Mouse (Mus musculus) intestine, postnatal 0 days (tissue): ENCODE data around the gene Spta1. TPM values are rescaled to one million over a fixed set of nuclear protein-coding genes. Genes with fewer than 3 reads are reported as not detected.

Source experiments
- ATAC-seq: fragments of 200-750 bp; cut with Nextera tagmentation; 2 replicates; pipeline ENCODE4 v1.8.0; 2017; ENCODE audit warnings: mild to moderate bottlenecking, moderate TSS enrichment, moderate library complexity
- H3K27ac ChIP-seq: fragments of 300-500 bp; sonication (generic); 2 replicates; pipeline ENCODE4 v1.5.1; 2014; ENCODE audit warnings: mild to moderate bottlenecking, low read depth, low read length, moderate library complexity
- H3K27me3 ChIP-seq: fragments of 300-500 bp; sonication (generic); replicated peaks from 2 replicates; pipeline ENCODE4 v1.6.1; 2014; ENCODE audit warnings: low read length, mixed read lengths; ENCODE audit not compliant: control insufficient read depth, insufficient read depth
- H3K36me3 ChIP-seq: fragments of 300-500 bp; sonication (generic); 2 replicates; pipeline ENCODE4 v1.6.1; 2014; ENCODE audit warnings: mild to moderate bottlenecking, moderate library complexity; ENCODE audit not compliant: control insufficient read depth, insufficient read depth
- H3K4me1 ChIP-seq: fragments of 300-500 bp; sonication (generic); replicated peaks from 2 replicates; pipeline ENCODE4 v1.6.1; 2014; ENCODE audit warnings: antibody characterized with exemption, low read length, mixed read lengths; ENCODE audit not compliant: control insufficient read depth, insufficient read depth
- H3K4me2 ChIP-seq: fragments of 300-500 bp; sonication (generic); replicated peaks from 2 replicates; pipeline ENCODE4 v1.6.1; 2014; ENCODE audit warnings: low read depth, mild to moderate bottlenecking, moderate library complexity
- H3K4me3 ChIP-seq: fragments of 300-500 bp; sonication (generic); 2 replicates; pipeline ENCODE4 v1.5.1; 2014; ENCODE audit warnings: low read depth, low read length
- H3K9ac ChIP-seq: fragments of 300-500 bp; sonication (generic); 2 replicates; pipeline ENCODE4 v1.6.1; 2014; ENCODE audit warnings: mild to moderate bottlenecking, low read depth, low read length
- H3K9me3 ChIP-seq: fragments of 300-500 bp; sonication (generic); 2 replicates; pipeline ENCODE4 v1.6.1; 2016; ENCODE audit warnings: mixed run types; ENCODE audit not compliant: control insufficient read depth
- CTCF ChIP-seq: sonication (generic); IDR thresholded peaks from 2 replicates; pipeline ENCODE4 v1.5.1; 2016; ENCODE audit warnings: low read depth, mild to moderate bottlenecking, control low read depth, antibody characterized with exemption, moderate library complexity
- WGBS: fragments of 180-500 bp; shearing (Covaris S2); extraction: QIAGEN DNeasy Blood & Tissue Kit; methylation state at CpG from one replicate; pipeline ENCODE4 v1.1.7; 2014; 5-methylcytosine and 5-hydroxymethylcytosine counted together
- polyA plus RNA-seq: library from polyadenylated mRNA; unstranded; fragments of >200 nt; fragmentation: Nextera tagmentation; extraction: Ambion mirVana; gene quantifications from 2 replicates; pipeline ENCODE4 v1.2.1, GENCODE M21; 2015

Spta1 gene
- polyA plus RNA-seq, 1 experiment from 2014 or later, result 0.04 TPM

GRCm38 (mm10) chr1:174204699-174205098 lies 32.1 kb downstream of the Spta1 start:
- Histone ChIP-seq H3K27me3 (no peaks in the 10 kb centered on the region), H3K4me2 (no peak overlapping the region), H3K4me1 (no peaks in the 10 kb centered on the region), H3K9ac (no peak overlapping the region), H3K9me3 (no peaks in the 10 kb centered on the region), H3K36me3 (no peaks in the 10 kb centered on the region), H3K4me3 (no peak overlapping the region), H3K27ac (no peak overlapping the region)
- no peak for TF ChIP-seq CTCF
- WGBS, result 68% methylated on average over 7 of the region's 7 CpGs
- no peak for ATAC-seq

DNA sequence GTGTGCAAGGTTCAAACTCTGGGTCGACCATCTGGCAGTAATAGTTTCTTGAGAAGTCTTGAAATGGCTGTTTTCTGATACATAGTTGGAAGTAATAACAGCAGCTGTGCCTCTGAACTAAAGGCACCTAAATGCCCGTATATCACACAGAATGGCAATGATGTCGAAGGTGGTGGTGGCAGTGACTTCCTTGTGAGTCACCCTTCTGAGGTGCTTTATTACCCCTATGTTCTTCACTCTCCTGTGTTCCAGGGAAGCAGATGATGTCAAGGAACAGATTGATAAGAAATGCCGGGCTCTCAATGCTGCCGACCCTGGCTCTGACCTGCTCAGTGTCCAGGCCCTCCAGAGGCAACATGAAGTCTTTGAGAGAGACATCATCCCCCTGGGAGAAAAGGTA lies 39.7 kb downstream of the Spta1 start:
- WGBS, result 33% methylated on average over 5 of the region's 5 CpGs
- H3K4me1 ChIP-seq, result no peaks in the 10 kb centered on the region
- no peak overlapping the region for H3K4me3 ChIP-seq
- no peak for TF ChIP-seq CTCF
- ATAC-seq, result peak; percentile 73
- H3K27ac ChIP-seq, result no peak overlapping the region
- H3K9me3 ChIP-seq, result no peaks in the 10 kb centered on the region
- no peaks in the 10 kb centered on the region for H3K36me3 ChIP-seq
- H3K4me2 ChIP-seq, result no peak overlapping the region
- no peaks in the 10 kb centered on the region for H3K27me3 ChIP-seq
- no peak overlapping the region for H3K9ac ChIP-seq

- H3K36me3 ChIP-seq, result no peaks in the 10 kb centered on the region
- H3K27me3 ChIP-seq, result no peaks in the 10 kb centered on the region
- H3K27ac ChIP-seq, result no peak overlapping the region
- no peak for TF ChIP-seq CTCF
- no peak for ATAC-seq
- H3K9me3 ChIP-seq, result no peaks in the 10 kb centered on the region
- no peak overlapping the region for H3K4me3 ChIP-seq
- H3K4me2 ChIP-seq, result no peak overlapping the region
- H3K9ac ChIP-seq, result no peak overlapping the region
- 70% methylated on average over 8 of the region's 8 CpGs for WGBS
- H3K4me1 ChIP-seq, result no peaks in the 10 kb centered on the region
These were observed 42.9 kb downstream of the Spta1 start for GRCm38 (mm10) chr1:174215270-174216038.

DNA sequence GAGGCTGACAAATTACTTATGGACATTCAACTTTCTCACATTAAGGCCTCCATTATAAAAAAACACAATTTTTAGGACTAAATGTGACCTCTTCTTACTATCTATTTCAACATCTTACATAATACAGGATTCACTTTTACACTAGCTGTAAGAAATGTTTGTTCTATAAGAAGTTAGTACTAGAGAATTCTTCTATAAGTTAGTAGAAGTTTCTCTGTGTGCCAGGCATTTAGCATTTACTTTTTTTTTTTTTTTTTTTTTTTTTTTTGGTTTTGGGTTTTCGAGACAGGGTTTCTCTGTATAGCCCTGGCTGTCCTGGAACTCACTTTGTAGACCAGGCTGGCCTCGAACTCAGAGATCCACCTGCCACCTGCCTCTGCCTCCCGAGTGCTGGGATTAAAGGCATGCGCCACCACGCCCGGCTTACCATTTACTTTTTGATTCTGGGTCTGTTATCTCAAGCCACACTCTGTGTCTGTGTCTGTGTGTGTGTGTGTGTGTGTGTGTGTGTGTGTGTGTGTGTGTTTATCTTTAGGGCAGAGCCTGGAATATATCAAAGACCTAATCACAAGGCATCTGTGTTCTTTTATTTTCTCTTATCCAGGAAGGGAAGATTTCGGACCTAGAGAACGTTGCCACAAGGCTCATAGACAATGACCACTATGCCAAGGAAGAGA lies 44.1 kb downstream of the Spta1 start:
- Histone ChIP-seq H3K9ac (no peak overlapping the region), H3K27me3 (no peaks in the 10 kb centered on the region), H3K27ac (no peak overlapping the region), H3K4me2 (no peak overlapping the region), H3K4me1 (no peaks in the 10 kb centered on the region), H3K36me3 (no peaks in the 10 kb centered on the region), H3K4me3 (no peak overlapping the region), H3K9me3 (no peaks in the 10 kb centered on the region)
- no peak for TF ChIP-seq CTCF
- no peak for ATAC-seq
- 75% methylated on average over 8 of the region's 8 CpGs for WGBS

- Histone ChIP-seq H3K27ac (no peak overlapping the region), H3K36me3 (no peaks in the 10 kb centered on the region), H3K4me1 (no peaks in the 10 kb centered on the region), H3K4me3 (no peak overlapping the region), H3K9ac (no peak overlapping the region), H3K27me3 (no peaks in the 10 kb centered on the region), H3K4me2 (no peak overlapping the region), H3K9me3 (no peaks in the 10 kb centered on the region)
- no peak for ATAC-seq
- WGBS, result 84% methylated on average over 4 of the region's 4 CpGs
- TF ChIP-seq CTCF, result no peak
These were observed 67.3 kb downstream of the Spta1 start for GRCm38 (mm10) chr1:174239916-174240315.

GRCm38 (mm10) chr1:174244621-174245020 lies 72.0 kb downstream of the Spta1 start:
- Histone ChIP-seq H3K4me2 (no peak overlapping the region), H3K4me1 (no peaks in the 10 kb centered on the region), H3K9ac (no peak overlapping the region), H3K27ac (no peak overlapping the region), H3K36me3 (no peaks in the 10 kb centered on the region), H3K9me3 (no peaks in the 10 kb centered on the region), H3K27me3 (no peaks in the 10 kb centered on the region), H3K4me3 (no peak overlapping the region)
- 76% methylated on average over 2 of the region's 2 CpGs for WGBS
- ATAC-seq, result no peak
- TF ChIP-seq CTCF, result no peak
